Mouse (Mus musculus): ENCODE results near the gene Plk2.

Plk2 gene

DNA sequence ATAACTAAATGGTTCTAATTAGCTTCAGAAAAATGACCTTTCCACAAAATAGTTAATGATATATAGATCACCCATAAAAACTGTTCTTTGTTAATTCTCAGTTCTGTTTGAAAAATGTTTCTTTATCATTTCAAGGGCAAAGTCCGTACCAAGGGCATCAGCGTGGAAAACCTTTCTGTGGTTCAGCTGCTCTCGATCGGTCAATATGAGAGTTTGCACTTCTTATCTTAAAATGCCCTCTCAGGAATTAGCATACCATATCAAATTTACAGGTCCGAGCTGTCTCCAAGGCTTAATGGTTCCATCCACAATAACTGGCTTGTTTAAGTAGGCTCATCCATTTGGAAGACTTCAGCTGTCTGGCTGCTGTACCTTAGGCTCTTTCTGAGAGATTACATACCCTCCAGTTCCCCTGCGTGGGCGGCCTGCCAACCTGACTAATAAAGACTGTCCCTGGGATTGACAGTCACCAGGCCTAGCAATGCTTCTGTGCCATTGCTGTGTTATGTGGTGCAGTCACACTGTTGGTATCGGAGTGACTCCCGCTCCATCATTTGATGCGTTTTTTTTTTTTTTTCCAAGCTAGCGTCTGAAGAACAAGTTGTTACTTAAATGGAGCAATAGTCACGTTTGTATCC, 17.8 kb downstream of the Plk2 start:
- DNase-seq = no peak

DNA sequence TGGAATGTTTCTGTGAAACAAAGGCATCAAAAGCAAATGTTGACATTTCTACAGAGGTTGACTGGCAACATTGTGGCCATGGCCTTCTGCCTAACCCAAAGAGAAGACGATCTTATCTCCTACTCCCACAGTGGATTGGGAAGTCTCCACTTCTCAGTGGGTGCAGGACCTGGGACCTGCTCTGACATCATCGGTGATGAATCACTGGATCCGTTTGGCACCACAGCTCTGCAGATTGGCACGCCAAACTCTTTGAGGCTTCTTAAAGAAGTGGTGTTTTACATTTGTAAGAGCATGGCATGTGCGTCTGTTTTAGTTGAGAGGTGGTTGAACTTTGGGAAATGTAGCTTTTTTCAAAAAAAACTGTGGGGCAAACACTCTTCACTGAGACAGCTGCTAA, 23.8 kb downstream of the Plk2 start:
- DNase-seq = no peak

DNA sequence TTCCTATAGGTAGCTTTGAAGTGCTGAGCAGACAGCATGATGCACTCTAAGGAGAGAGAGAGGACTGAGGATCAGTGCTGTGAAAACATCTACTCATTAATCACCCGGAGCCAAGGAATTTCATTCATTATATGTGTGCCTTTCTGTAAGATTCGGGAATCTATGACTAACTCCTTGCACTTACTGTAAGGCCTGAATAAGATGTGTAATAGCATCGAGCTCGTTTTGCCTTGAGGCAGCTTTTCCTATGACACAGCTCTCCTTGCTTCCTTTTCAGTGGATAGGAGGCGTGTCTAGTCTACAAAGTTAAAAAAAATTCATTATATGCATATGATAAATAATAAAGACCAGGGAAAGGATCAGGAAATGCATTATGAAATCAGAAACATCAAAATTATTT, 24.8 kb downstream of the Plk2 start:
- no peak for DNase-seq

DNA sequence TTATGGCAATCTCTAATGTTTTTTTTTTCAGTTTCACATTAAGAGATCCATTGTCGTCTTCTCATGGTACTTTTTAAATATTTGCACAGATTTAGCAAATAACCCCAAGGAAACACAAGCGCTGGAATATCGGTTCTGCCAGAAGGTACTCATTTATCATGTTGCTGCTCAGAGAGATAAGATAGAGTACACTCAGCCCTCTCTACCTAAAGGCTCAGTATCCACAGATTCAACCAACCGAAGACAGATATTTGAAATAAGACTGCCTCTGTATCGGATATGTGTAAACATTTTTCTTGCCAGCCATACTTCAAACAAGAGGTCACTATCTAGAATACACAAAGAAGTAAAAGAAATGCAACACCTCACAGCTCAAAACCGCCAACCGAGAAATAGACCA, 27.6 kb downstream of the Plk2 start:
- no peak for DNase-seq

DNA sequence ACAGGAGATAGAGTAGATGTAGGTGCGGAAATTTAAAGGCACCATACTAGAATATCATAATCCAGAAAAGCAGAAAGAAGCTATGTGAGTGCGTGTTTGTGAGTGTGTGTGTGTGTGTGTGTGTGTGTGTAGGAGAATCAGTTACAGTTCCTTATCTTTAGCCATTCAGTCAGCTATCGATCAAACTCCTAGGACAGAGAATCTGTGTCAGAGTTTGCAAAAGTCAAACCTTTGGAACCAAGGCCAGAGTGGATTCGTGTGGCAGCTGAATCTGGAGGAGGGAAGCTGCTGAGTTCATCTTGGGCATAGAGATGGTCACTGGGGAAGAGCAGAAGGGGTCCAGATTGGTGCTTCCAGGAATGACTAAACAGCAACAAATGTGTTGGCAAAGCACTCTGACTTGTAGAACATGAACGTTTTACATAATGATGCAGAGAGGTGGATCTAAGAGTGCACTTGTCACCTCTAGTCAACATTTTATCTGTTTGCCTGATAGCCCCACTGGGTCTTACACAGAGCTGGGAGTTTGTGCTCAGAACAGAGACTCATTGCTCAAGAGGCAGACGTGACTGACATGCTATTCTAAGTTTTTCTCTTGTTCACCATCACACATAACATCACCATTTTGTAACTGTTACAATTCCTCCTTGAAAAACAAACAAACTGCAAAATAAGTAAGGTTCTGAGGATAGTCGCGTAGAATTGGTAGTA, 30.8 kb downstream of the Plk2 start:
- DNase-seq = no peak

DNA sequence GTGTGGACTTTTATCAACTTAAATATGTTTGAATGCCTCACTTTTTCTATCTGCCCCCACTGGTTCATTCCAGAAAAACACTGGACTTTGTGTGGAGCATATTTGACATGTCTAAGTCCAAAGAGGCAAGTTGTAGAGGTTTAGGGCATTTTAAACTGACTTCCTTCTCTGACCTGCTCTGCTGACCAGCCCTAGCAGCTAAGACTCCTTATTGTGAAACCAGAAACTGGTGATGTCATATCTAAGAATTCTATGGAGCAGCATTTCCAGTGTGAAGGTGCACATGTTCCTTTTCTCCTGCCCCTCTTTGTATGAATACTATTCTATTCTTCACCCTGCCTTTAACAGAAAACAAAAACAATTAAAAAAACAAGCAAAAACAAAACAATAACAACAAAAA, 36.5 kb downstream of the Plk2 start:
- DNase-seq = no peak

DNA sequence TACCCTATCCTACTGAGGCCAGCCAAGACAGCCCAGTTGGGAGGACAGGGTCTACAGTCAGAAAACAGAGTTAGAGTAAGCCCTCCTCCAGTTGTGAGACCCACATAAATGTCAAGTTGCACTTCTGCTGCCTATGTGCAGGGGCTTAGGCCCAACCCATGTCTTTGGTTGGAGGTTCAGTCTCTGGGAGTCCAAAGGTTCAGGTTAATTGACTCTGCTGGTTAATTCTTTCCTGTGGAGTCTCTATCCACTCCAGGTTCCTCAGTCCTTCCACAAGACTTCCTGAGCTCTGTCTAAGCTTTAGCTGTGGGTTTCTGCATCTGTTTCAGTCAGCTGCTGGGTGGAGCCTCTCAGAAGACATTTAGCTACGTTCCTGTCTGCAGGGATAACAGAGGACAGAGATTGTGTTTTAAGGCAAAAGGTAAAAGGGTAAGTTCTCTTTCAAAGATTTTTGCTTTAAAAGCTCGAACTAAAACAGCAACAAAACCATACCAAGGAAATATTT, 37.3 kb downstream of the Plk2 start:
- DNase-seq = no peak

DNA sequence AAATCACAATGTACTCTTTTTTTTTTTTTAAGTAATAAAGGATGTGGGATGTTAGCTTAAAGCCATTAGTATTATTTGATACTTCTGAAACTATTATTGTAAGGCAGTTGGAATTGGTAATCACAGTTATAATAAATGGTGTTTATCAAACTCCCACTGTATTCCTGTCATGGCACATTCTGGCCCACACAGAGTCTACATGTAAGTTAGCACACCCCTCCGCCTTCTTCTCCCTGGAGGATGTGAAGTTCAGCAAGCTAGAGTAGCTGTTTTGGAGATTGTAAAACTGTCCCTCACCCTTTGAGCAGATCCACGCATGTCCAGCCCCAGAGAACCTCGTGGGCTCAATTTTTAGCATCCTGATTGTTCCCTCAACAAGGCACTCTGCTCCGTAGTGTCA, 37.8 kb downstream of the Plk2 start:
- DNase-seq = no peak

DNA sequence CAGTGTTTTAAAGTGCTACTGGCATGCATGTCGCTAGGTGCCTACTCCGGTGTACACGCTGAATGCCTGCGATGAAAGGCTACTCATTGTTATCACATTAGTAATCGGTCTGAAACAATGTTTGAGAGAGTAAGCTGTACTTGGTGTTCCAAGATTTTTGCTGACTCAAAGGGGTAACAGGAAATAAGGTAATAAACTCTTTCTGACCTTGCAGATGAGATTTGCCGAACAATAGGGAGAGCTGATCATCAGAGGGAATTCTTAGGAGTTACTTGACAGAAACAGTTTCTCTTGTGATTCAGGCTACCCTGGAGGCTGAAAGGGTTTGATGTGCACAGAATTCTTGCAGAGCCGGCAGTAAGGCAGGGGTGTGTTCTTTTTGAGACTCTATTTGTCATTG, 41.8 kb downstream of the Plk2 start:
- no peak for DNase-seq

DNA sequence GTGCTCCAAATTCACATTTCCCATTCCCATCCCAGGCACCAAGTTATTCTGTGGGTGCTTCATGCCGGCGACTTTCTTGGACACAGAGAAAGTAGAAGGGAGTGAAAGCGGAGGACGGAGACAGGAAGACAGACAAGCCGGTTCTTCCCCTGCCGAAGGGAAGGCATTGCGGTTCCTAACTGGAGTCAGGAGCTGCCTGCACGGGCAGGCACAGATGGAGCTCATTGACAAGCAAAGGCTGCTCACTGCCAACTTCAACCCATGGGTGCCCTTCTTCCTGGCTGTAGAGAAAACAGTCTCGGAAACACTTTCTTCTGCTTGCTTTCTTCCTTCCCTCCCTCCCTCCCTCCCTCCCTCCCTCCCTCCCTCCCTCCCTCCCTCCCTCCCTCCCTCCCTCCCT, 43.8 kb downstream of the Plk2 start:
- DNase-seq = no peak

DNA sequence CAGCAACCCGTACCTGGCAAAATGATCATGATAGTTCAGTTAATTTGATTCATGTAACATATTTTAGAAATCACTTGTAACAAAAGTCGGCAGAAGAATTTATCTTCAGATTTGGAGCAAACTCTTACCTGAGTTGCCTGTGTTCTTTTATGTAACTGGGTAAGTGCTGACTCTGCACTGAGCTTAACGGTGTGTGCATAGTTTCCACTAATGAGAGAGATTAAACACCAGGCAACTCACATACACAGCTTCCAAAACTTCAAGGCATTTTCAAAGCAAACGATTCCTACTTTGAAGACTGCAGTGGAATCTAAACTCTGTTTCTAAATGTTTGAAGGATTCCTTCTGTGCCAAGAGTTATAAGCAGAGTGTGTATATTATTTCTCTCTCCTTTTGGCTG, 49.5 kb downstream of the Plk2 start:
- DNase-seq = no peak

DNA sequence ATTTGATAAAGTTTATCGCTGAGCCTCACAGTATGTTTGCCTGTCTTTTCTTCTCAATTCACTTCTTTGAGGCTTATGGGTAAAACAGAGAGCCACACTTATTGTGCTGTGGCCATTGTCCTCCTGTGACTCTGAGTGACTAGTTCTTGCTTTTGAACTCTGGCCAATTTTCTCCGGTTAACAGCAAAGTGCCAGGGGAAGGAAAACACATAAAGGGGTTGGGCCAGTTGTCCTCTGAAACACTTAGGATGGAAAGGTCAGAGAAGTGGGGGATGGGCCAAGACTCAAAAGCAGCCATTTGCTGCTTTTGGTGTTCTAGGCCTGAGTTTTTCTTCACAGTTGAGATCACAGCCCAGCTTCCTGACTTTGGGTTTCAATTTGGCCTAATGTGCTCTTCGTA, 50.0 kb downstream of the Plk2 start:
- DNase-seq = no peak

DNA sequence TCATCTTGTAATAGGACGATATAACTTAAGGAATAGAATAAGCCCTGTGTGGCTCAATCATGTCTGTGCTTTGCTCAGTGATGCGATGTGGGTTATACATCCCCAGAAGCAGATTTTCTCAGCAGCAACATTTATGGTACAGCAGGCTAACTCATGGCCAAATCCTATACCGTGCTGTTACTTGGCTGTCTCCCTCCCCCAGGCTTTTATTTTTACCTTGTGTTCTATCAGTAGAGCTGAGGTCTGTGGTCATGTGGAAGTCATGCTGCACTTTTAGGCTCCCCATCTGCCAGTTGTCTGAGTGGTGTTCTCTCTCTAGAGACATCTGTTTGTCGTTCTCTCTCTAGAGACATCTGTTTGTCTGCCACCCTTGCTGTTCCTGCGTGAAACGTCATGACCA, 51.6 kb downstream of the Plk2 start:
- DNase-seq = no peak

DNA sequence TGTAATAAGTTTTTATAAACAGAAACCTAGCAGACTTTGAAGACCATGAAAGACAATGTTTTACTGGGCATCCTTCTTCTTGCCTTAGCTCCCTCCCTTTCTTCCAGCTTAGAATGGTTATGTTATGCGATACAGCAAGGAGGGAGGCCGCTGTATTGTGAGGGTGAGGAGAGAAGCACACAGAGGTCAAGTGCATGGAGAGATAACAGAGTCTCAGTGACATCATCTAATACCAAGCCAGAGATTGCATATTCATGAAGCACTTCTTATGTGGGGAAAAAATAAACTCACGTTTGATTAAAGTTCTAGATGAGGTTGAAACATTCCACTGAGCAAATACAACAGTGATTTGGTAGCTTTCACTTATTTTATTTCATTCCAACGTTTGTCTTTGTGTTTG, 55.2 kb downstream of the Plk2 start:
- no peak for DNase-seq
